Mouse (Mus musculus) olfactory bulb, adult 2 months (tissue): Measurements from ENCODE around the gene Cacna1c.

Source experiments
- CTCF ChIP-seq: fragments of 200-500 bp; IDR thresholded peaks from 2 replicates; pipeline ENCODE4 v1.5.1; 2012; ENCODE audit warnings: low read depth, mild to moderate bottlenecking, low read length, moderate library complexity; ENCODE audit not compliant: insufficient read depth
- POLR2A ChIP-seq: fragments of 200-500 bp; IDR thresholded peaks from 2 replicates; pipeline ENCODE4 v1.6.1; 2012; ENCODE audit warnings: mild to moderate bottlenecking, low read depth, low read length, moderate library complexity; ENCODE audit not compliant: insufficient read depth

DNA sequence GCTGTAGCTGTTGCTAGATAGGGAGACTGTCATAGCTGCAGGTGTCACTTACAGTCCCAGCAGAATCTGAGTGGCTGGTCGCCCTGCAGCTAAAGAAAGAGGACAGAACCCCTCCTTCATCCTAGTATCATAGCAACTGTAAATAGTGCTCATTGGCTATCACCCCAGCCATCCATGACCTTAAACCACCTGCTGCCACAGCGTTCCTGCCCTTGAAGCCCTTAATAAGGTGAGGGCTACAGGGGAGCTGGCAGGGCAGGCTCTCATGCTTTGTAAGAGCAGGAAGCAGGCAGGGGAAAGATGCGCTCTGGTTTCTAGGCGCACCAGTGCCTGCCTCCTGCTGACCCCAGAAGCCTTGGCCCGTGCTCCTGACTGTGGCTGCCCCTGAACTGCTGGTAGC lies 299.1 kb downstream of the Cacna1c start:
- TF ChIP-seq POLR2A (no peak), CTCF (no peak)
